Mouse (Mus musculus) kidney, adult 18-20 months (tissue): ENCODE data around the gene Psph.
"Not testable (repeated sequence)": the region's sequence is repeated elsewhere in the genome, so short reads cannot be mapped to it uniquely, and the experiment has no call there.

Experiments used
- DNase-seq: peaks from one replicate; pipeline ENCODE4 v3.0.0; 2021

Psph gene

GRCm38 (mm10) chr5:129786818-129787790 lies at the start of gene Psph:
Gene Psph, minus strand, starts transcription at chr5:129787449.
- peak; percentile 97 for DNase-seq

- DNase-seq, result not testable (repeated sequence)
Measured at GRCm38 (mm10) chr5:129790591-129790990, 3.3 kb upstream of the Psph start.

GRCm38 (mm10) chr5:129787818-129788593 lies 757 bp upstream of the Psph start:
- no peak for DNase-seq

- DNase-seq, result no peak
Measured at GRCm38 (mm10) chr5:129786161-129786560, 1.1 kb downstream of the Psph start.

- no peak for DNase-seq
Measured at GRCm38 (mm10) chr5:129785235-129785870, 1.9 kb downstream of the Psph start.

GRCm38 (mm10) chr5:129782211-129782610 lies 5.0 kb downstream of the Psph start:
- DNase-seq, result no peak

- DNase-seq, result no peak
Measured at GRCm38 (mm10) chr5:129780131-129780530, 7.1 kb downstream of the Psph start.

- DNase-seq, result peak; percentile 87
Measured at GRCm38 (mm10) chr5:129778996-129779716, 8.1 kb downstream of the Psph start.

- no peak for DNase-seq
Measured at GRCm38 (mm10) chr5:129778348-129778995, 8.8 kb downstream of the Psph start.

- no peak for DNase-seq
Measured at GRCm38 (mm10) chr5:129774661-129775060, 12.6 kb downstream of the Psph start.

GRCm38 (mm10) chr5:129773330-129773729 lies 13.9 kb downstream of the Psph start:
- not testable (repeated sequence) for DNase-seq

GRCm38 (mm10) chr5:129772433-129772832 lies 14.8 kb downstream of the Psph start:
- no peak for DNase-seq

- peak; percentile 78 for DNase-seq
Measured at GRCm38 (mm10) chr5:129770443-129771355, 16.6 kb downstream of the Psph start.

GRCm38 (mm10) chr5:129761865-129762540 lies 25.2 kb downstream of the Psph start:
- DNase-seq, result no peak

- peak; percentile 49 for DNase-seq
Measured at GRCm38 (mm10) chr5:129759929-129760480, 27.2 kb downstream of the Psph start.

GRCm38 (mm10) chr5:129756886-129757285 lies 30.4 kb downstream of the Psph start:
- no peak for DNase-seq

- DNase-seq, result no peak
Measured at GRCm38 (mm10) chr5:129744050-129744449, 43.2 kb downstream of the Psph start.

GRCm38 (mm10) chr5:129742903-129743488 lies 44.3 kb downstream of the Psph start:
- DNase-seq, result no peak

GRCm38 (mm10) chr5:129740976-129741375 lies 46.3 kb downstream of the Psph start:
- DNase-seq, result peak; percentile 57
